Comparison of ENCODE assay signal across 24 mouse cellular contexts in the genomic region with DNA sequence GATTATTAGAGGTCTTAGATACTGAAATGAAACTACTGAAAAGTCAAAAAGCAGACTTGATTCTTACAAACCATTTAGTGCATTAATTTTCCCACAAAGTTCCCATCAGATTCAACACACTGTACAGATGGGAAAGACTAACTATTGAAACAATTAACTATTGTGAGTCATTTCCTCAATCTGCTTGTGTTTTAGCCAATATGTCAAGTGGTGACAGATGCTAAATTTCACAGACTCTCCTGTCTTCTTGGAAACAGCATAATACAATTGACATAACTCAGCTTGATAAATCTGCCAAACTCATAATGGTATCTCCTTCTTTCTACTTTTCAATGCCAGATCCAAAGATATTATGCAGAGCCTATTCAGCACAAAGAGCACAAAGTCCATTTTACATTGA.
A peak's percentile ranks its signal among the peaks of the same experiment; 100 is the strongest.
DNase-seq lines count a peak whose midpoint lies in the region; ATAC-seq and TF ChIP-seq lines count a peak whose summit lies in the region.
"Had no signal": no experiment of that assay in that cellular context is flagged by ENCODE, and none has a peak within 500 bp of the region (broad histone marks: within the 10 kb centered on the region; RNA-seq: fewer than 3 reads in every experiment).

No protein-coding gene starts in this region.

- H3K4me3 ChIP-seq in layer of hippocampus, adult 2 months = no peak overlapping the region
- H3K4me3 ChIP-seq: embryonic facial prominence, embryonic 10.5 days; erythroblast, embryonic 14.5 days; forebrain, embryonic 12.5 days; heart, adult 2 months; heart, embryonic 15.5 days; hindbrain, embryonic 13.5 days had no signal

- peak; percentile 23 for DNase-seq in layer of hippocampus, adult 11-12 months (ENCODE audit: low spot score)
- no peak for DNase-seq in layer of hippocampus, postnatal 10 days (ENCODE audit: low spot score in 2 of 2)
- peak; percentile 40 for DNase-seq in Muller cell, postnatal 12 days (ENCODE audit: inconsistent ontology term)
- peak; percentile 58 to 71 for DNase-seq in layer of hippocampus, adult 2 months (ENCODE audit: low spot score in 2 of 2)
- no peak for DNase-seq in T-cell, adult 2 months (ENCODE audit: low spot score)
- no peak for DNase-seq in cerebellum, adult 11-12 months
- DNase-seq: adrenal gland, adult 8-10 months; adrenal gland, postnatal 36 days; B cell, adult 2 months; cerebellum, adult 18-20 months; cerebellum, postnatal 10 days; gastrocnemius, postnatal 14 days; heart, adult 2 months; heart, postnatal 14 days; kidney, adult 11 months had no signal

- no peak overlapping the region for H3K27ac ChIP-seq in layer of hippocampus, adult 2 months
- H3K27ac ChIP-seq: embryonic facial prominence, embryonic 10.5 days; forebrain, embryonic 12.5 days; heart, adult 2 months; heart, embryonic 15.5 days; hindbrain, embryonic 13.5 days; hindbrain, postnatal 0 days had no signal

- no peak for ATAC-seq in erythroblast, adult 5-6 weeks (replicated peaks; ENCODE audit: low FRiP score, poor library complexity, severe bottlenecking)
- ATAC-seq: CD4-positive, CD25-positive, alpha-beta regulatory T cell, adult 4 months; hindbrain, postnatal 0 days; Patski had no signal

- TF ChIP-seq CTCF in layer of hippocampus, adult 2 months (conservative IDR thresholded peaks at IDR 0.05) = no peak

Comparison
In these comparisons a context has a peak if more than half of its experiments do, and no peak if none do; other contexts are left out.
1. DNase-seq: peak in layer of hippocampus, adult 11-12 months (single experiment), Muller cell, postnatal 12 days (single experiment) and layer of hippocampus, adult 2 months (2 of 2); none in layer of hippocampus, postnatal 10 days (0 of 2), T-cell, adult 2 months (single experiment) and cerebellum, adult 11-12 months (single experiment).